Mouse (Mus musculus) splenic B cell, adult 2 months (primary cell): ENCODE measurements at regions not wholly inside any gene's neighbourhood (a gene's known extent, or its start where the extent isn't known, plus 50 kb on each side); places are given as distances from the start of the nearest gene placed in this dataset.

Source experiments
- DNase-seq: peaks from one replicate; pipeline ENCODE4 v3.0.0-alpha.2; 2011; ENCODE audit warnings: low read depth, low spot score
- H3K27me3 ChIP-seq: 2 replicates; pipeline ENCODE4 v1.6.1; 2012; ENCODE audit warnings: mild to moderate bottlenecking, low read length, moderate library complexity, mixed read lengths; ENCODE audit not compliant: control insufficient read depth, poor library complexity, insufficient read depth, severe bottlenecking
- H3K36me3 ChIP-seq: 2 replicates; pipeline ENCODE4 v1.6.1; 2012; ENCODE audit warnings: mild to moderate bottlenecking, low read length, moderate library complexity, mixed read lengths; ENCODE audit not compliant: control insufficient read depth, poor library complexity, insufficient read depth, severe bottlenecking

- no peaks in the 10 kb centered on the region for H3K27me3 ChIP-seq
- no peaks in the 10 kb centered on the region for H3K36me3 ChIP-seq
- no peak for DNase-seq
Observed at GRCm38 (mm10) chr12:70715836-70716235, 109.5 kb upstream of the Frmd6 start.

DNA sequence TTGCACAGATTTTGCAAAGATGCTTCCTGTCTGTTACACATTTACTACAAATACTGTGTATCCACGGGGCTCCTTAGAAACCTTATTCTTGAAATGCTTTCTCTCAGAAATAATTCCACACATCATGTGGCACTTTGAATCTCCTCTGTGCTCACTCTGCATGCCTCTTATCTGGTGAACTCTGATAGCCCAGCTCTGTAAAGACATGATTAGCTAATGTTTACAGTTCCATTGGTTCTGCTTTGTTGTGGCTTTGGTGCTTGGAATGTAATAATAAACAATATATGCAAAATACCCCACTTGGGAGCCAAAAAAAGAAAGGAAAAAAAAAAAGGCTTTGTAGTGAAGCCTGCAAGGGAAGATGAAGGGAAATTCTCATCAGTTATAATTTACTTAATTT, 106.7 kb upstream of the Frmd6 start:
- Histone ChIP-seq H3K36me3 (no peaks in the 10 kb centered on the region), H3K27me3 (no peaks in the 10 kb centered on the region)
- DNase-seq = no peak

- Histone ChIP-seq H3K27me3 (no peaks in the 10 kb centered on the region), H3K36me3 (no peaks in the 10 kb centered on the region)
- DNase-seq = no peak
Observed at GRCm38 (mm10) chr12:70719255-70719654, 106.1 kb upstream of the Frmd6 start.

GRCm38 (mm10) chr12:70720178-70720894, 105.0 kb upstream of the Frmd6 start:
- H3K27me3 ChIP-seq = no peaks in the 10 kb centered on the region
- no peak for DNase-seq
- H3K36me3 ChIP-seq = no peaks in the 10 kb centered on the region

DNA sequence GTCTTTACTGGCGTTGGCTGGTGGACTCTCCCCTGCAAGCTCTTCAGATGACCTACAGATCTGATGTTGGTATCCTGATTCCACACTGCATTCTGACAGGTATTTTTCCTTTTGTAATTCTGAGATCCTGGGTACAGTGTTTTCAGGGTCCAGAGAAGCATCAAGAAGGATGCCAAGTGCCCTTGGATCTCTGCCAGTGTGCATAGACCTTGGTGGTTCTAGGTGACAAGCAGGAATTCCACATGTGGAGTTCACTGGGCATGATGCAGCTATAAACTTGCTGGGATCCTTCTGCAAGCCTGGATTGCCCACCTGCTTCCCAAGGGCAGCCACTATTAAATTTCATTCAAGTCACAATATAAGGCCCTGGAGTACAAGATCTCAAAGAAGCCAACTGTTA, 100.0 kb upstream of the Frmd6 start:
- H3K36me3 ChIP-seq = no peaks in the 10 kb centered on the region
- DNase-seq = no peak

GRCm38 (mm10) chr12:70727496-70728259, 97.6 kb upstream of the Frmd6 start:
- Histone ChIP-seq H3K27me3 (no peaks in the 10 kb centered on the region), H3K36me3 (no peaks in the 10 kb centered on the region)
- DNase-seq = no peak

More for the DNA sequence above, 100.0 kb upstream of the Frmd6 start:
- H3K27me3 ChIP-seq = no peaks in the 10 kb centered on the region

DNA sequence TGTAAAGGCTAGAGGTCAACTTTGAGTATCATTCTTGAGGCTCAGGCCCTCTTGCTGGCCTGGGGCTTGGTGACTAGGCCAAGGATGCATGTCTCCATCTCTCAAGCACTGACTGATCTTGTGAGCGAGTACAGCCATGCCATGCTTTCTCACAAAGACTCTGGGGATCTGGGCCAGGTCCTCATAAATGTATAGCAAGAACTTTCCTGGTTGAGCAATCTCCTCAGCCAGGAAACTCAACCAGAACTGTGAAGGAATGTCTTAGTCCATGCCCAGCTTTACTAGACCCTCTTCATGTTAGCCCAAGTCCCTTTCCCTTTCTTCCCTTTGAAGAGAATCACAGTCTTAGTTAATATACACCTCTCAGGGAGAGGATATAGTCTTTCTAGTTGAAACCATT, 96.9 kb upstream of the Frmd6 start:
- H3K36me3 ChIP-seq = no peaks in the 10 kb centered on the region
- no peaks in the 10 kb centered on the region for H3K27me3 ChIP-seq
- no peak for DNase-seq

- Histone ChIP-seq H3K27me3 (no peaks in the 10 kb centered on the region), H3K36me3 (no peaks in the 10 kb centered on the region)
- DNase-seq = no peak
Observed at GRCm38 (mm10) chr12:70729961-70730360, 95.4 kb upstream of the Frmd6 start.

GRCm38 (mm10) chr12:70731498-70731897, 93.8 kb upstream of the Frmd6 start:
- Histone ChIP-seq H3K36me3 (no peaks in the 10 kb centered on the region), H3K27me3 (no peaks in the 10 kb centered on the region)
- DNase-seq = no peak

GRCm38 (mm10) chr12:70732591-70732990, 92.7 kb upstream of the Frmd6 start:
- no peak for DNase-seq
- no peaks in the 10 kb centered on the region for H3K36me3 ChIP-seq
- H3K27me3 ChIP-seq = no peaks in the 10 kb centered on the region

DNA sequence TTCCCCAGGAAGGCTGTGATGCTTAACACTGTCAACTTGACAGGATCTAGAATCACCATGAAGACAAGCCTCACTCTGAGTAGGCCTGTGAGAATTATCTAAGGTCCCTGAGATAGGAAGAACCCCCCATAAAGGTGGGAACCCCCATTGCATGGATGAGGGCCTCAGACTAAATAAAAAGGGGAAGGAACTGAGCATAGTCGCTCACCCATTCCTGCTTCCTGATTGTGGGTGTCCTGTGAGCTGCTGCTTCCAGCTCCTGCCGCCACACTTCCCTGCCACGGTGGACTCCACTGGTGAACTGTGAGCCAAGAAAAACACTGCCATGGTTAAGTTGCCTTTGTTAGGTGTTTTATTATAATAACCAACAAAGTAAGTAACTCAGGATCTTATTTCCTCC, 86.8 kb upstream of the Frmd6 start:
- Histone ChIP-seq H3K27me3 (no peaks in the 10 kb centered on the region), H3K36me3 (no peaks in the 10 kb centered on the region)
- peak; percentile 52 for DNase-seq

DNA sequence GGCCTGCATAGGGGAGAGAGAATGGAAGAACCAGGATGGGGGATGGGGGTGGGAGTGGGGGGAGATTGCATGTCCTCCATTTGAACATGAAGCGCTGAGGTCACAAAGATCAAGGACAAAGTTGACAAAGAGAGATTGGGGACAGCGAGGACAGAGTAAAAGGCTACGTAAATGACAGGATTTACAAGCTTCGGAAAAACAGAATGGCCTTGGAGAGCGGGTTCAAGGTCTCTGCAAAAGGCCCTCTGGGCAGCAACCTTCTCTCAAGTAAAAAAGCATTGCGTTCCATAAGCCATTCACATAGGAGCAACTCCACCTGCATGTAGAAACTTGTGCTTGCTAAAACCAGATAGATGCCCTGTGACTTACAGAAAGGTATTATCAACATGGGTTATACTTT, 86.0 kb upstream of the Frmd6 start:
- Histone ChIP-seq H3K27me3 (no peaks in the 10 kb centered on the region), H3K36me3 (no peaks in the 10 kb centered on the region)
- no peak for DNase-seq

GRCm38 (mm10) chr12:70739766-70740165, 85.5 kb upstream of the Frmd6 start:
- Histone ChIP-seq H3K27me3 (no peaks in the 10 kb centered on the region), H3K36me3 (no peaks in the 10 kb centered on the region)
- DNase-seq = no peak

GRCm38 (mm10) chr12:70742836-70743235, 82.5 kb upstream of the Frmd6 start:
- Histone ChIP-seq H3K36me3 (no peaks in the 10 kb centered on the region), H3K27me3 (no peaks in the 10 kb centered on the region)
- no peak for DNase-seq

- Histone ChIP-seq H3K27me3 (no peaks in the 10 kb centered on the region), H3K36me3 (no peaks in the 10 kb centered on the region)
- no peak for DNase-seq
Observed at GRCm38 (mm10) chr12:70745681-70746080, 79.6 kb upstream of the Frmd6 start.
